Mouse (Mus musculus) forebrain, embryonic 14.5 days (tissue): Measurements from ENCODE around the gene Gm7247. TPM values are rescaled to one million over a fixed set of nuclear protein-coding genes. Genes with fewer than 3 reads are reported as not detected.
A peak's percentile ranks its signal among the peaks of the same experiment; 100 is the strongest.

Experiments used
- ATAC-seq: fragments of 200-750 bp; cut with Nextera tagmentation; 2 replicates; pipeline ENCODE4 v1.8.0; 2017; ENCODE audit warnings: mild to moderate bottlenecking, moderate library complexity
- DNase-seq: peaks from one replicate; pipeline ENCODE4 v3.0.0-alpha.2; 2015; ENCODE audit warnings: low spot score
- H3K27ac ChIP-seq: fragments of 300-500 bp; sonication (generic); 2 replicates; pipeline ENCODE4 v1.5.1; 2014; ENCODE audit warnings: low read depth, mild to moderate bottlenecking, control low read depth, low read length, moderate library complexity
- H3K27me3 ChIP-seq: fragments of 300-500 bp; sonication (generic); replicated peaks from 2 replicates; pipeline ENCODE4 v1.6.1; 2014; ENCODE audit warnings: low read length, control low read depth, mixed read lengths; ENCODE audit not compliant: control insufficient read depth, insufficient read depth
- H3K36me3 ChIP-seq: fragments of 300-500 bp; sonication (generic); 2 replicates; pipeline ENCODE4 v1.6.1; 2014; ENCODE audit warnings: low read length, control low read depth; ENCODE audit not compliant: control insufficient read depth, insufficient read depth
- H3K4me1 ChIP-seq: fragments of 300-500 bp; sonication (generic); 2 replicates; pipeline ENCODE4 v1.6.1; 2014; ENCODE audit warnings: antibody characterized with exemption, low read length, control low read depth; ENCODE audit not compliant: control insufficient read depth, insufficient read depth
- H3K4me2 ChIP-seq: fragments of 300-500 bp; sonication (generic); 2 replicates; pipeline ENCODE4 v1.6.1; 2014; ENCODE audit warnings: mild to moderate bottlenecking, control low read depth, low read length
- H3K4me3 ChIP-seq: fragments of 300-500 bp; sonication (generic); 2 replicates; pipeline ENCODE4 v1.5.1; 2014; ENCODE audit warnings: low read depth, low read length, control low read depth
- H3K9ac ChIP-seq: fragments of 300-500 bp; sonication (generic); 2 replicates; pipeline ENCODE4 v1.6.1; 2014; ENCODE audit warnings: mild to moderate bottlenecking, low read length, control low read depth, moderate library complexity
- H3K9me3 ChIP-seq: fragments of 300-500 bp; sonication (generic); replicated peaks from 2 replicates; pipeline ENCODE4 v1.6.1; 2016; ENCODE audit warnings: low read length, control low read depth, mixed read lengths; ENCODE audit not compliant: control insufficient read depth
- WGBS: fragments of 180-500 bp; shearing (Covaris S2); extraction: QIAGEN DNeasy Blood & Tissue Kit; methylation state at CpG from one replicate; pipeline ENCODE4 v1.1.7; 2014; 5-methylcytosine and 5-hydroxymethylcytosine counted together
- polyA plus RNA-seq: library from polyadenylated mRNA; unstranded; fragments of >200 nt; fragmentation: Nextera tagmentation; extraction: Ambion mirVana; gene quantifications from 2 replicates; pipeline ENCODE4 v1.2.1, GENCODE M21; 2014

Gm7247 gene
- polyA plus RNA-seq, result not detected in 2 replicates

DNA sequence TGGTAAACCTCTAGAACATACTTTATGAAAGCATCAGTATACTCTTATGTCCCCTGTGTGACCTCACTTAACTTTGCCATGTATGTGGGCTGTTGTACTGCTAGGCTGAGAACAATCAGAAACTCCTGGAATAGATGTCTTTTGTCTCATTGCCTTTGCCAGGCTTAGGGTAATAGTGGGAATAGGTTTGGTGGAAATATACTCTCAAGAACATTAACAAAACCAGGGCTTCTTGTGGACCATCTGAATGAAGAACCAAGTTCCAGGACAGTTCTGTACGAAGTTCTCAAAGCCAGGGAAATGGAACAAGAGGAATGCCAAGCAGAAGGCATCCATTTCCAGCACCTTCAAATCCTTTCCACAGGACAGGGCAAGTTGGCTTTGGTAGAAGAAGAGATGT lies at the start of gene Gm7247:
TSS of gene Gm7247 (plus strand) at position 301 of the 400 bp plus-strand sequence.
- H3K27ac ChIP-seq, result no peak within 1 kb of the TSS
- no peaks in the 10 kb centered on the region for H3K27me3 ChIP-seq
- H3K4me3 ChIP-seq, result no peak within 1 kb of the TSS
- ATAC-seq, result no peak
- H3K9ac ChIP-seq, result no peak within 1 kb of the TSS
- H3K4me2 ChIP-seq, result no peak within 1 kb of the TSS
- H3K4me1 ChIP-seq, result no peaks in the 10 kb centered on the region
- no peaks in the 10 kb centered on the region for H3K36me3 ChIP-seq
- H3K9me3 ChIP-seq, result no peaks in the 10 kb centered on the region
- 89% methylated on average over 1 of the region's 1 CpGs for WGBS
- DNase-seq, result no peak

DNA sequence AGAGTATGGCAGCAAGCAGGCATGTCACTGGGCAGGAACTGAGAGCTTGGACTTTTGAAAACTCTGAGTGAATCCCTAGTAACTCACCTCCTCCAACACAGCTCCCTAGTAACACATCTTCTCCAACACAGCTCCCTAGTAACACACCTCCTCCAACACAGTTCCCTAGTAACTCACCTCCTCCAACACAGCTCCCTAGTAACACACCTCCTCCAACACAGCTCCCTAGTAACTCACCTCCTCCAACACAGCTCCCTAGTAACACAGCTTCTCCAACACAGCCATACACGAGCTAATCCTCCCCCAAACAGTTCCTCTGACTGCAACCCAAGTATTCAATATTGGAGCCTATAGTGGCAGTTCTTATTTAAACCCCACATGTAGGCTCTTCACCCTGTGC lies 37.6 kb upstream of the Gm7247 start:
- DNase-seq (no peak), ATAC-seq (no peak)
- H3K27me3 ChIP-seq, result no peaks in the 10 kb centered on the region
- 42% methylated on average over 1 of the region's 1 CpGs for WGBS
- H3K4me2 ChIP-seq, result no peak overlapping the region
- H3K4me1 ChIP-seq, result no peaks in the 10 kb centered on the region
- H3K36me3 ChIP-seq, result no peaks in the 10 kb centered on the region
- no peaks in the 10 kb centered on the region for H3K9me3 ChIP-seq
- H3K4me3 ChIP-seq, result no peak overlapping the region
- H3K9ac ChIP-seq, result no peak overlapping the region
- no peak overlapping the region for H3K27ac ChIP-seq

DNA sequence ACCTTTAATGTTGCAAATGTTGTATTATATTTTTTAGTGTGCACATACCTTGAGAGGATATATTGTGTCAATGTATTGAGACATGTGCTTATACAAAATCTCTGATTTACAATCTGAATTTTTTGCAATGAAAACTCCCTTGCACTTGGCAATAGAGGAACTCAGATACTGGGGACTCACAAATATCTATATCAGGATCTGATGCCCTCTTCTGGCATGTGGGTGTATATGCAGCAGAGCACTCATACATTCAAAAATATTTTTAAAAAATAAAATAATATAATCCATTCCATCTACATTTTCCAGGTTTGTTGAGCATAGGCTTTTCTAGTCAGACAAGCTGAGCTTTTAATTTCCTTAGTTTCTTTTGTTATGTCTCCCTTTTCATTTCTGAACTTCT lies 15.5 kb upstream of the Gm7247 start:
- Histone ChIP-seq H3K9me3 (no peaks in the 10 kb centered on the region), H3K4me1 (no peaks in the 10 kb centered on the region), H3K36me3 (no peaks in the 10 kb centered on the region), H3K27ac (no peak overlapping the region), H3K4me2 (no peak overlapping the region), H3K9ac (no peak overlapping the region), H3K4me3 (no peak overlapping the region), H3K27me3 (no peaks in the 10 kb centered on the region)
- DNase-seq (no peak), ATAC-seq (no peak)

DNA sequence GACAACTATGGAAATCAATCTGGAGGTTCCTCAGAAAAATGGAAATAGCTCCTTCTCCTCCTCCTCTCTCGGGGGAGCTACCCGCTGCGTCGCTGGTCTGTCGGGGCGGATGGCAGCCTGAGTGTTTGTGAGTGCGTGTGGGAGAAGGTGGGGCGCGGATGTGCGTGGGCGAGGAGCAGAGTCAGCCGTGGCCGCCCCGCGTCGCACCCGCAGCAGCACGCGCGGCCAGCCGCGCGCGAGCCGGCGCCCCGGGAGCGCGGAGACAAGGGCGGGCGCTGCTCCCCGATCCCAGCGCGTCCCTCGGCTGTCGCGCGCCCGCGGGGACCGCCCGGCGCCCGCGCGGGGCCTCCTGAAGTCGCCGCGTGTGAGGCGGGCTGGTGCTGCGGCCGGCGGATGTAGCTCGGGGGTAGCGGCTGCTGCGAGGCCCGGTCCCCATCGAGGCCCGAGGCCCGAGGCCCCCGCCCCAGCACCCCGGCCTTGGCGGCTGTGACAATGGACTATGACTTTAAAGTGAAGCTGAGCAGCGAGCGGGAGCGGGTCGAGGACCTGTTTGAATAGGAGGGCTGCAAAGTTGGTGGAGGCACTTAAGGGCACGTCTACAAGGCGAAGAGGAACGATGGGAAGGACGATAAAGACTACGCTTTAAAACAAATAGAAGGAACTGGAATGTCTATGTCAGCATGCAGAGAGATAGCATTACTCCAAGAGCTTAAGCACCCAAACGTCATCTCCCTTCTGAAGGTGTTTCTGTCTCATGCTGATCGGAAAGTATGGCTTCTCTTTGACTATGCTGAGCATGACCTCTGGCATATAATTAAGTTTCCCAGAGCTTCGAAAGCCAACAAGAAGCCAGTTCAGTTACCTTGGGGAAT lies 3.2 kb upstream of the Gm7247 start:
- Histone ChIP-seq H3K27ac (no peak overlapping the region), H3K4me1 (no peaks in the 10 kb centered on the region), H3K36me3 (no peaks in the 10 kb centered on the region), H3K27me3 (no peaks in the 10 kb centered on the region), H3K4me2 (peak overlapping the region; percentile 72), H3K4me3 (peak overlapping the region; percentile 44), H3K9ac (peak overlapping the region; percentile 70), H3K9me3 (no peaks in the 10 kb centered on the region)
- ATAC-seq, result peak; percentile 92
- 6% methylated on average over 61 of the region's 75 CpGs for WGBS
- peak; percentile 64 for DNase-seq

DNA sequence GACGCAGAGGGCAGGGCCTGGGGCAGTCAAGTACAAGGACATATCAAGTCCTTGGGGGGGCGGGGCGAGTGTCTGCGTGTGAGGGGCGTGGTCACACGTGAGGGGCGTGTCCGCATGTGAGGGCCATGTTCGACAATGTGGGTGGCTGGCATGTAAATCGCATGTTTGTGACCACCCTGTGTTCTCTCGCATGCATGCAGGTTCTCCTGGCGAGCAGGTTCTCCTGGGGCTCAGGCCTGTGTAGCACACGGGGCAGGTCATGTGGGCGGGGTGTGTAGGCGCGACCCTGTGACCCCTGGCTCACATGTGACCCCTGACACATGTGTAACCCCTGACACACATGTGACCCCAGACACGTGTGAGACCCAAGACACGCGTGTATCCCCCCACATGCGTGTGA lies 21.2 kb downstream of the Gm7247 start:
- no peaks in the 10 kb centered on the region for H3K4me1 ChIP-seq
- peaks cover 10% of the 10 kb centered on the region for H3K9me3 ChIP-seq
- 96% methylated on average over 20 of the region's 20 CpGs for WGBS
- no peaks in the 10 kb centered on the region for H3K27me3 ChIP-seq
- no peak for DNase-seq
- H3K36me3 ChIP-seq, result no peaks in the 10 kb centered on the region
- no peak for ATAC-seq
- no peak overlapping the region for H3K4me3 ChIP-seq
- H3K4me2 ChIP-seq, result no peak overlapping the region
- no peak overlapping the region for H3K9ac ChIP-seq
- no peak overlapping the region for H3K27ac ChIP-seq

DNA sequence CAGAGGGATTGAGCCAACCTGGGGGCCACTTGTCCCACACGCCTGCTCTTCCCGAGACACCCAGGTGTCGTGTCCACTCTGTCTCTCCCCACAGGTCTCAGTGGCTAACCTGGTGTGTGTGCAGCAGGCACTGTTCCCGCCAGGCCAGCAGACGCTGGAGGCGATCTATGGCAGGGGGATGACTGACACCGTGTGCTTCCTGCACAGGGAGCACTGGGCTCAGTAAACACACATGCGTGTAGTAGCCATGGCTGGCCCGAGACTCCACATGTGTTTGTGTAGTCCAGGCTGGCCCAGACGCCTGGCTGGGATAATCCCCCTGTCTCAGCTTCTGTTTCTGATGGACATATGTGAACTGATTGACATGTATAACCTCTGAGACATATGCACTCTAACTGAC lies 22.8 kb downstream of the Gm7247 start:
- Histone ChIP-seq H3K36me3 (no peaks in the 10 kb centered on the region), H3K27me3 (no peaks in the 10 kb centered on the region), H3K4me1 (no peaks in the 10 kb centered on the region), H3K9ac (no peak overlapping the region), H3K4me2 (no peak overlapping the region), H3K9me3 (peaks cover 10% of the 10 kb centered on the region), H3K27ac (no peak overlapping the region), H3K4me3 (no peak overlapping the region)
- no peak for ATAC-seq
- DNase-seq, result no peak
- 97% methylated on average over 10 of the region's 10 CpGs for WGBS

DNA sequence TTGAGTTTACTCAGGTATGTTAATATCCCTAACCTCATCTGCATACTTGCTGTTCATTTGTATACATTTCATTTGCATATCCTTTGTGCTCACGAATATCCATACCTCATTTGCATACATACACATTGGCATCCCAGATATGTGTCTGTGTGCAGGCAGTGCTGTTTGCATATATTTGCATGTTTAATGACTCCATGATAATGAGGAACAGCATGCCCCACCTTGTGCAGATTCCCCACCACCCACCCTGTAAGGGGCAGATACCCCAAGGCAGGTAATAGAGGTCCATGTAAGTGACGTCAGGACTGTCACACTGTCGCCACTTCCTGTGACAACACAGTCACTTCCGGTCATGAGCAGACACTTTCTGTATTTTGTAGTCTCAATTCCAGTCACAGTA lies 24.2 kb downstream of the Gm7247 start:
- DNase-seq (peak; percentile 80), ATAC-seq (peak; percentile 94)
- no peaks in the 10 kb centered on the region for H3K27me3 ChIP-seq
- no peak overlapping the region for H3K4me2 ChIP-seq
- H3K9ac ChIP-seq, result no peak overlapping the region
- peaks cover 10% of the 10 kb centered on the region for H3K9me3 ChIP-seq
- no peaks in the 10 kb centered on the region for H3K36me3 ChIP-seq
- whole genome bisulfite sequencing, result 60% methylated on average over 4 of the region's 4 CpGs
- no peaks in the 10 kb centered on the region for H3K4me1 ChIP-seq
- no peak overlapping the region for H3K4me3 ChIP-seq
- H3K27ac ChIP-seq, result no peak overlapping the region

DNA sequence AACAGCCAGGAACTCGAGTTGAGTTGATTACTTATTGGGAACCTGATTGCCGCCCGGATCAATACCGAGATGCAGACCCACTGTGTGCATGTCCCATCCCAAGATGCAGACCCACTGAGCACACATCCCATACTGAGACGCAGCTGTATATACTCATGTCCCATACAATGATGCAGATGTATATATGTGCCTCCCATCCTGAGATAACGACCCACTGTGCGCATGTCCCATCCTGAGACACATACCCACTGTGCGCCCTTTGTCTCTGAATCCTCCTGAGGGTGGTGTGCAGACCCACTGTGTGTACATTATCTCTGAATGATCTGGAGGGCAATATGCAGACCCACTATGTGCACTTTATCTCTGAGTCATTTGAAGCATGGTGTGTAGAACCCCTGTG lies 26.2 kb downstream of the Gm7247 start:
- H3K27me3 ChIP-seq, result no peaks in the 10 kb centered on the region
- H3K4me1 ChIP-seq, result no peaks in the 10 kb centered on the region
- no peak overlapping the region for H3K4me3 ChIP-seq
- H3K36me3 ChIP-seq, result no peaks in the 10 kb centered on the region
- H3K27ac ChIP-seq, result no peak overlapping the region
- WGBS, result 95% methylated on average over 8 of the region's 8 CpGs
- H3K4me2 ChIP-seq, result no peak overlapping the region
- ATAC-seq, result no peak
- DNase-seq, result no peak
- H3K9ac ChIP-seq, result no peak overlapping the region
- peaks cover 8% of the 10 kb centered on the region for H3K9me3 ChIP-seq

DNA sequence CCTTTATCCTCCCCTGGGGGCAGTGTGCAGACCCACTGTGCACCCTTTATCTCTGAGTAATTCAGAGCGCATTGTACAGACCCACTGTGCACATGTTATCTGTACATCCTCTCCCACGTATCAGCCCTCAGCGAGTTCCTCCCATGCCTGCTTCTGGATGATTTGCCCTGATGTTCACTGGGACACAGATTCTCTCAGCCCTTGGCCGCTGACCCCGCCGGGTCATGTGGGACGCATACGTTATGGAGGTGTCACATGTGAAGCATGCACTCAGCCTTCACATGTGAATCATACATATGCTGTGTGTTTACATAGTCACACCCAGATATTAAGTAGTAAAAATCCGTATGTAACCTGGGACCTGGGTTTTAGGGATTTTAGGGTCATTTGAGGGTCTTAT lies 26.7 kb downstream of the Gm7247 start:
- no peaks in the 10 kb centered on the region for H3K27me3 ChIP-seq
- H3K9me3 ChIP-seq, result peaks cover 8% of the 10 kb centered on the region
- DNase-seq (no peak), ATAC-seq (no peak)
- H3K27ac ChIP-seq, result no peak overlapping the region
- 97% methylated on average over 9 of the region's 9 CpGs for WGBS
- no peak overlapping the region for H3K4me3 ChIP-seq
- H3K36me3 ChIP-seq, result no peaks in the 10 kb centered on the region
- H3K4me2 ChIP-seq, result no peak overlapping the region
- H3K9ac ChIP-seq, result no peak overlapping the region
- no peaks in the 10 kb centered on the region for H3K4me1 ChIP-seq
